Mouse (Mus musculus) heart, embryonic 14.5 days (tissue): Measurements from ENCODE around the gene Cidec. TPM values are rescaled to one million over a fixed set of nuclear protein-coding genes. Genes with fewer than 3 reads are reported as not detected.

Source experiments
- ATAC-seq: fragments of 200-750 bp; cut with Nextera tagmentation; 2 replicates; pipeline ENCODE4 v1.8.0; 2017; ENCODE audit warnings: low read depth, moderate TSS enrichment; ENCODE audit not compliant: insufficient number of reproducible peaks, insufficient read depth, low FRiP score
- H3K27ac ChIP-seq, 2 experiments: fragments of 200-500 bp in 1 of 2; fragments of 300-500 bp in 1 of 2; sonication (generic) in 1 of 2; replicated peaks in 1 of 2; 2 replicates each; pipeline ENCODE4 v1.5.1; 2012 to 2014; ENCODE audit warnings: low read depth in 2 of 2, low read length in 2 of 2, control low read depth in 1 of 2, mild to moderate bottlenecking in 1 of 2, mixed read lengths in 1 of 2; ENCODE audit not compliant: control insufficient read depth in 1 of 2, insufficient read depth in 1 of 2
- H3K27me3 ChIP-seq: fragments of 300-500 bp; sonication (generic); 2 replicates; pipeline ENCODE4 v1.6.1; 2014; ENCODE audit warnings: mild to moderate bottlenecking, low read length, control low read depth; ENCODE audit not compliant: control insufficient read depth, insufficient read depth
- H3K36me3 ChIP-seq: fragments of 300-500 bp; sonication (generic); 2 replicates; pipeline ENCODE4 v1.6.1; 2014; ENCODE audit warnings: mild to moderate bottlenecking, control low read depth, low read length, mixed read lengths; ENCODE audit not compliant: control insufficient read depth, insufficient read depth
- H3K4me1 ChIP-seq, 2 experiments: fragments of 200-500 bp in 1 of 2; fragments of 300-500 bp in 1 of 2; sonication (generic) in 1 of 2; 2 replicates each; pipeline ENCODE4 v1.6.1; 2012 to 2014; ENCODE audit warnings: low read length in 2 of 2, control low read depth in 1 of 2, mixed read lengths in 1 of 2; ENCODE audit not compliant: control insufficient read depth in 2 of 2, insufficient read depth in 2 of 2
- H3K4me2 ChIP-seq: fragments of 300-500 bp; sonication (generic); 2 replicates; pipeline ENCODE4 v1.6.1; 2014; ENCODE audit warnings: mild to moderate bottlenecking, low read length
- H3K4me3 ChIP-seq, 2 experiments: fragments of 200-500 bp in 1 of 2; fragments of 300-500 bp in 1 of 2; sonication (generic) in 1 of 2; 2 replicates each; pipeline ENCODE4 v1.5.1; 2012 to 2014; ENCODE audit warnings: low read length in 2 of 2, mild to moderate bottlenecking in 2 of 2, control low read depth in 1 of 2, low read depth in 1 of 2, moderate library complexity in 1 of 2; ENCODE audit not compliant: control insufficient read depth in 1 of 2, insufficient read depth in 1 of 2
- H3K9ac ChIP-seq: fragments of 300-500 bp; sonication (generic); 2 replicates; pipeline ENCODE4 v1.6.1; 2014; ENCODE audit warnings: mild to moderate bottlenecking, low read length
- H3K9me3 ChIP-seq: fragments of 300-500 bp; sonication (generic); 2 replicates; pipeline ENCODE4 v1.6.1; 2016; ENCODE audit warnings: low read length, control low read depth; ENCODE audit not compliant: control insufficient read depth
- WGBS: fragments of 180-500 bp; shearing (Covaris S2); extraction: QIAGEN DNeasy Blood & Tissue Kit; methylation state at CpG from one replicate; pipeline ENCODE4 v1.1.7; 2014; 5-methylcytosine and 5-hydroxymethylcytosine counted together
- polyA plus RNA-seq: library from polyadenylated mRNA; unstranded; fragments of >200 nt; fragmentation: Nextera tagmentation; extraction: Ambion mirVana; gene quantifications from 2 replicates; pipeline ENCODE4 v1.2.1, GENCODE M21; 2014

The Cidec gene
- polyA plus RNA-seq, 1 experiment from 2014 or later = not detected

- Histone ChIP-seq H3K4me1 (peaks cover 4 to 12% of the 10 kb centered on the region in 2 experiments), H3K4me2 (no peak overlapping the region), H3K27me3 (no peaks in the 10 kb centered on the region), H3K27ac (no peak overlapping the region), H3K36me3 (peaks cover 29% of the 10 kb centered on the region), H3K9me3 (no peaks in the 10 kb centered on the region), H3K9ac (no peak overlapping the region), H3K4me3 (no peak overlapping the region)
- WGBS = 80% methylated on average over 6 of the region's 6 CpGs
- no peak for ATAC-seq
Observed at GRCm38 (mm10) chr6:113393951-113394350, 41.6 kb downstream of the Cidec start.

- Histone ChIP-seq H3K27ac (no peak overlapping the region), H3K4me2 (peak overlapping the region; percentile 81), H3K36me3 (peaks cover 38% of the 10 kb centered on the region), H3K4me3 (peak overlapping the region; percentile 39 to 49), H3K9ac (peak overlapping the region; percentile 72), H3K9me3 (no peaks in the 10 kb centered on the region), H3K4me1 (peaks cover 4 to 12% of the 10 kb centered on the region in 2 experiments), H3K27me3 (no peaks in the 10 kb centered on the region)
- 1% methylated on average over 47 of the region's 51 CpGs for WGBS
- peak; percentile 60; the same call in 1 of the 2 replicates for ATAC-seq
Observed at GRCm38 (mm10) chr6:113392387-113393071, 43.0 kb downstream of the Cidec start.

GRCm38 (mm10) chr6:113392015-113392386, 43.6 kb downstream of the Cidec start:
- 0 out of 2 replicates have a peak, but pooled peaks have one; percentile 8 for ATAC-seq

GRCm38 (mm10) chr6:113390715-113391114, 44.8 kb downstream of the Cidec start:
- no peak for ATAC-seq
- H3K36me3 ChIP-seq = peaks cover 57% of the 10 kb centered on the region
- no peaks in the 10 kb centered on the region for H3K9me3 ChIP-seq
- H3K4me3 ChIP-seq = no peak overlapping the region
- no peak overlapping the region for H3K9ac ChIP-seq
- 81% methylated on average over 3 of the region's 3 CpGs for WGBS
- H3K4me2 ChIP-seq = no peak overlapping the region
- H3K27ac ChIP-seq = no peak overlapping the region
- no peaks in the 10 kb centered on the region for H3K27me3 ChIP-seq
- peaks cover 4 to 12% of the 10 kb centered on the region in 2 experiments for H3K4me1 ChIP-seq

More at GRCm38 (mm10) chr6:113392015-113392386, 43.6 kb downstream of the Cidec start:
- Histone ChIP-seq H3K36me3 (peaks cover 44% of the 10 kb centered on the region), H3K27ac (no peak overlapping the region), H3K27me3 (no peaks in the 10 kb centered on the region), H3K4me3 (peak overlapping the region; percentile 39 to 49), H3K9me3 (no peaks in the 10 kb centered on the region), H3K4me1 (peaks cover 4 to 12% of the 10 kb centered on the region in 2 experiments), H3K9ac (peak overlapping the region; percentile 72), H3K4me2 (peak overlapping the region; percentile 81)
- 18% methylated on average over 10 of the region's 10 CpGs for WGBS

- no peak within 1 kb of the TSS for H3K27ac ChIP-seq
- H3K9me3 ChIP-seq = no peaks in the 10 kb centered on the region
- ATAC-seq = no peak
- H3K9ac ChIP-seq = no peak within 1 kb of the TSS
- 77% methylated on average over 8 of the region's 8 CpGs for WGBS
- H3K36me3 ChIP-seq = peaks cover 71% of the 10 kb centered on the region
- H3K4me1 ChIP-seq = peaks cover 4 to 12% of the 10 kb centered on the region in 2 experiments
- no peaks in the 10 kb centered on the region for H3K27me3 ChIP-seq
- H3K4me2 ChIP-seq = no peak within 1 kb of the TSS
- no peak within 1 kb of the TSS for H3K4me3 ChIP-seq
Observed at GRCm38 (mm10) chr6:113388960-113389359, 46.6 kb downstream of the Cidec start, which contains the start of gene Ttll3. Gene Ttll3, plus strand, starts transcription at chr6:113389260.

- Histone ChIP-seq H3K27me3 (no peaks in the 10 kb centered on the region), H3K36me3 (peaks cover 100% of the 10 kb centered on the region), H3K4me3 (no peak overlapping the region), H3K9ac (no peak overlapping the region), H3K4me1 (no peaks in the 10 kb centered on the region), H3K9me3 (no peaks in the 10 kb centered on the region), H3K27ac (no peak overlapping the region), H3K4me2 (no peak overlapping the region)
- ATAC-seq = no peak
- 84% methylated on average over 3 of the region's 3 CpGs for WGBS
Observed at GRCm38 (mm10) chr6:113386025-113386424, 49.5 kb downstream of the Cidec start.

GRCm38 (mm10) chr6:113385160-113385714, 50.3 kb downstream of the Cidec start:
- 57% methylated on average over 11 of the region's 11 CpGs for WGBS
- H3K9ac ChIP-seq = no peak overlapping the region
- ATAC-seq = no peak
- H3K9me3 ChIP-seq = no peaks in the 10 kb centered on the region
- H3K4me2 ChIP-seq = no peak overlapping the region
- no peak overlapping the region for H3K4me3 ChIP-seq
- no peaks in the 10 kb centered on the region for H3K27me3 ChIP-seq
- no peak overlapping the region for H3K27ac ChIP-seq
- H3K4me1 ChIP-seq = no peaks in the 10 kb centered on the region
- H3K36me3 ChIP-seq = peaks cover 100% of the 10 kb centered on the region
